Mouse (Mus musculus): Measurements from ENCODE around the gene Zfp488. TPM values are rescaled to one million over a fixed set of nuclear protein-coding genes. Genes with fewer than 3 reads are reported as not detected.

Gene Zfp488
- total RNA-seq (2023): not detected

DNA sequence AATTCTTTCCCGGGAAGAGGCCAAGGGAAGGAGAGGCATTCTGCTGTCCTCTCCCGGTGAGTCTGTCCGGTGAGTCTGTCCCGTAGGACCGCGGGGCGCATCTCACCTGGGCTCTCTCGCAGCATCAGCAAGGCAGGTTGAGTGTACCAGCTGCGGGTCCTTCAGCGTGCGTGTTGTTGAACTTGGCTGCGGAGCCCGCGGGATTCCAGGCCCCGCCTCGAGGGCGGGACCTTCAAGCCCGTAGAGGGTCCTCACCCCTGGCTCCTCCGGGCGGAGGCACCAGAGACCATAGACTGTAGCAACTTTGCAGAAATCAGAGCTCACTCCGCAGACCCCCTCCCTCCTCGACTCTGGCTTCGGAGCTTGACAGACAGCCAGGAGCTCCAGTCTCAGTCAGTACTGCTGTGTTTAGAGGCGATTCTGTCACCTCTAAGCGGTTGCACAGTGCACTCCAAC is at the start of gene Zfp488:
TSS of gene Zfp488 (minus strand) at position 161 of the 456 bp plus-strand sequence.

DNA sequence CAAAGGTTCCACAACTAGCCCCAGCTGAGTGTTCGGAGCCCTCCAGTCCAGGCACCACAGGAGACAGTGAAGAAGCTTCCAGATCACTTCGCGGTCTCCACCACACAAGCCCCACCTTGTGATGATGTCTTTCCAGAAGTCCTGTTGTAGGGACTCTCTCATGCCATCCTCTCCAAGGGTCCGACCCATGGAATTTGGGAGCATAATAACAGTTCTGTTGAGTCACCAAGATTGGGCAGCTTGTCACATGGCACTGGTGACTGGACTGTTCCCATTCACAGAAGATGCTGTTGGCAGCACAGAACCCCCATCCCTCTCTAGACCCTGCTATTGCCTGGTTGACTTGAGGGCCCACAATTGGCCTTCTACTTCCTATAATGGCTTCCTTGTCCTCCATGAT is 37.8 kb upstream of the Zfp488 start, which contains the start of gene Gm5460:
TSS of gene Gm5460 (plus strand) at position 378 of the 400 bp plus-strand sequence.

DNA sequence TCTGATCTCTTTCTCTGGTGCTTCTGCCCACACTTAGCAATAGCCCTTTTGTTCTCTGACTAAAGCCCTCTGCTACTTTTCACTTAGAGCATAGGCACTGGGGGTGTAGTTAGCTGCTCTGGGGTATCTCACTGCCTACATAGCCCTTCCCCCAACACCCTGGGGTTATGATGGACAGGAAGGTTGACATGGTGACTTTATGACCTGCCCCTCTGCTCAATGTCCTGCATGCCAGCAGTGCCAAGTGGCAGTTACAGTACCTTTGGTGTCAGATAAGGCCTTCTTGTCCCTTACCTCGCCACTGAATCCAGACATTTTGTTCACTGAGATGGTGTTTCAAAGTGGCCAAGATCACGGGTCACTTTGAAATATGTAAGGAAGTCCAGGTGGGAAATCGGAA is 36.5 kb upstream of the Zfp488 start, which contains the start of gene Gm30083:
TSS of gene Gm30083 (minus strand) at position 120 of the 400 bp plus-strand sequence.

DNA sequence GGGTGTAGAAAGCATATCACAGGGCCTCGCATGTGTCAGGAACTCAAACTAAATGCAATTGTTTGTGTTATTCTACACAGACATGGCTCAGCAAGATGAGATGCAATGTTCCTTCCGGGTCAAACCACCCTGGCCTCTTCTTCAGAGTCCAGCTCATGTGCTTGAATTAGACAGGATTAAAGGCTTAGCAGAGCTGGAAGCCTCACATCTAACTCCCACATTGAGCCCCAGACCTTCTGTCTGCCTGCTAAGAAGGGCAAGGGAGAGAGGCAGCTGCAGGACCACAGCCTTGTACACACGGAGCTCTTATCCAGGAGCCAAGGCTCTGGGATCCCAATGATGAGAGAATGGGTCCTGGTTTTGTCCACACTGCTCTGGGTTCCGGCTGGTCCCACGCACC is 24.8 kb downstream of the Zfp488 start, which contains the start of gene Rbp3:
TSS of gene Rbp3 (plus strand) at position 243 of the 400 bp plus-strand sequence.

DNA sequence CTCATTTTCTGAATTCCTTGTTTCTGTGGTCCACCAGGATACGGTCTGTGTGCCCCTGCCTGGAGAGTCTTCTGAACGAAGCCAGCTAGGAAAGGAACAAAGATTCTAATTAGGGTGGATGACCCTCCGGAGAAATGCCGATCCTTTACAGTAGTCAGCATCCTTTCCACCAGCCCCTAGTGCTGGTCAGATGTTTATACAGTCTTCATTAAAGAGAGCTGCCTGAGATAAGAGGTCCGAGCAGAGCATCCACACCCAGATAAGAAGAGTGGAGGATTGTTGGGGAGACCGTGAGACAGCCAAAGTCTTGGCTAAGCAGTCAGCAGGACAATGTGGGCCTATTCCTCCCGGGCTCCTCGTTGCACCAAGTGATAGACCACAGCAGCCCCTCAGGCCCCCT is 37.8 kb downstream of the Zfp488 start, which contains the start of gene Gdf2:
TSS of gene Gdf2 (plus strand) at position 301 of the 400 bp plus-strand sequence.

DNA sequence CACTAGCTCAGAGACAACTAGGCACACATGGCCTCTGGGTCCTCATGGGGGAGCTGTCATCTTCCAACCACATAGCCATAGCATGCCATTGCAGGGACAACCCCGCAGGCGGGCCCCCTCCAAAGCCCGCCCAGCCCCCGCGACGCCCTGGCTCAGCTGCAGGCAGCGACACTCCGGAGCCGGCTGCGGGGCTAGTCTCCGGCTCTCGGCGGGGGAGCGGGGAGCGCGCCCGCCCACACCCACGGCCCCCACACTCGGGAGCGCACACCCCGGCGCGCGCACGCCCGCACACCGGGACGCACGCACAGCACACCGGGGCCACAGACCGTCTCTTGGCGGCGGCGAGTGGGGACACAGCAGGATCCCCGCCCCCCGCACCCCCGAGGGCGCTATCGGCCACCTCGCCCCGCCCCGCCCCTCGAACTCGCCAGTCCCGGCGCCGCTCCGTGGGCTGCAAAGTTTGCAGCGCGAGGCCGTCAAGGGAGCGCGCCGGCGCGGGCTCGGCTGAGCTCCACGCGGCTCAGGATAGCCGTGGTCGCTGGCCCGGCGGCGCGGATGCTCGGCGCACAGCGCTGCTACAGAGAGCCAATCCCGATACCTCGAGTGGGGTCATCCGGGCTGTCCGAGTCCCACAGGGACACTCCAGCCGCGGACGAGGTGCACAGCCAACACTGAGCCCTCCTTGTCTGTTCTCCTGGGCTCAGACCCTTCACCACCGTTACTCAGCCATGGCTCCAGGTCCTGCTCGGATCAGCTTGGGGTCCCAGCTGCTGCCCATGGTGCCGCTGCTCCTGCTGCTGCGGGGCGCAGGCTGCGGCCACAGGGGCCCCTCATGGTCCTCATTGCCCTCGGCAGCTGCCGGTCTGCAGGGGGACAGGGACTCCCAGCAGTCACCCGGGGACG is 55.1 kb downstream of the Zfp488 start, which contains the start of gene Gdf10:
TSS of gene Gdf10 (plus strand) at position 420 of the 903 bp plus-strand sequence.

Other genes starting within 250 kb of the Zfp488 start
- not detected for gene Gdf10, start 55.2 kb downstream of the Zfp488 start, total RNA-seq (2023)
- not detected for gene Gdf2, start 37.7 kb downstream of the Zfp488 start, total RNA-seq (2023)
- not detected for gene Rbp3, start 24.8 kb downstream of the Zfp488 start, total RNA-seq (2023)
- not detected for gene Gm30083, start 36.4 kb upstream of the Zfp488 start, total RNA-seq (2023)
- gene Gm5460, start 38.0 kb upstream of the Zfp488 start, total RNA-seq (2023): not detected
- not detected for gene Antxrl, start 73.9 kb upstream of the Zfp488 start, total RNA-seq (2023)
- gene Anxa8, start 107.2 kb upstream of the Zfp488 start, total RNA-seq (2023): not detected
- gene A630023A22Rik, start 124.0 kb upstream of the Zfp488 start, total RNA-seq (2023): not detected
- gene Npy4r, start 173.7 kb upstream of the Zfp488 start, total RNA-seq (2023): not detected
- not detected for gene Gprin2, start 222.9 kb upstream of the Zfp488 start, total RNA-seq (2023)
- gene Syt15, start 240.8 kb upstream of the Zfp488 start, total RNA-seq (2023): not detected

Data from CD4-positive naive resting alpha-beta T cell, adult 57 days (primary cell).